Mouse (Mus musculus): ENCODE results near the gene Gm11733. TPM values are rescaled to one million over a fixed set of nuclear protein-coding genes. Genes with fewer than 3 reads are reported as not detected.

Gene Gm11733
- total and polyA plus RNA-seq, 3 experiments, result 0.06 TPM; not detected in 2

GRCm38 (mm10) chr11:117534912-117535311 is 50.7 kb downstream of the Gm11733 start:
- Histone ChIP-seq H3K9ac (ENCODE audit: control insufficient read depth, low read depth, low read length, poor library complexity, severe bottlenecking) (no peak overlapping the region), H3K79me2 (ENCODE audit: control insufficient read depth, insufficient read depth, low read length, poor library complexity) (no peaks in the 10 kb centered on the region), H3K4me3 (ENCODE audit: control insufficient read depth in 1 of 2, insufficient read depth in 1 of 2, low read depth in 2 of 2, low read length in 2 of 2) (no peak overlapping the region), H3K9me3 (replicated peaks; ENCODE audit: insufficient read depth, low read length) (no peaks in the 10 kb centered on the region), H3K27me3 (ENCODE audit: control insufficient read depth in 1 of 2, insufficient read depth in 2 of 2, low read length in 2 of 2) (peaks cover 0 to 6% of the 10 kb centered on the region in 2 experiments), H3K4me1 (ENCODE audit: control insufficient read depth in 1 of 2, insufficient read depth in 2 of 2, low read length in 2 of 2) (no peaks in the 10 kb centered on the region), H3K36me3 (ENCODE audit: control insufficient read depth in 1 of 2, insufficient read depth in 2 of 2, low read length in 2 of 2) (no peaks in the 10 kb centered on the region), H3K27ac (ENCODE audit: control insufficient read depth, low read depth, low read length) (no peak overlapping the region)
- DNase-seq (ENCODE audit: low read depth, low spot score), result no peak
- no peak for TF ChIP-seq MXI1 (IDR thresholded peaks at IDR 0.05; ENCODE audit: low read depth, low read length)
- no peak for TF ChIP-seq MAFK (IDR thresholded peaks at IDR 0.05; ENCODE audit: borderline replicate concordance, low read depth, low read length)
- TF ChIP-seq MAX (IDR thresholded peaks at IDR 0.05; ENCODE audit: low read length), result no peak
- TF ChIP-seq POLR2A (IDR thresholded peaks at IDR 0.05; ENCODE audit: control insufficient read depth in 1 of 2, insufficient read depth in 1 of 2, low read depth in 1 of 2, low read length in 2 of 2, poor library complexity in 1 of 2), result no peak
- TF ChIP-seq BHLHE40 (IDR thresholded peaks at IDR 0.05; ENCODE audit: borderline replicate concordance, low read depth, low read length), result no peak
- TF ChIP-seq NRF1 (IDR thresholded peaks at IDR 0.05; ENCODE audit: insufficient read depth, low read depth, low read length, poor library complexity, severe bottlenecking), result no peak
- no peak for TF ChIP-seq SIN3A (IDR thresholded peaks at IDR 0.05; ENCODE audit: low read length)

GRCm38 (mm10) chr11:117535491-117536304 is 51.5 kb downstream of the Gm11733 start:
- Histone ChIP-seq H3K4me1 (ENCODE audit: control insufficient read depth in 1 of 2, insufficient read depth in 2 of 2, low read length in 2 of 2) (no peaks in the 10 kb centered on the region), H3K4me3 (ENCODE audit: control insufficient read depth in 1 of 2, insufficient read depth in 1 of 2, low read depth in 2 of 2, low read length in 2 of 2) (no peak overlapping the region), H3K27me3 (ENCODE audit: control insufficient read depth in 1 of 2, insufficient read depth in 2 of 2, low read length in 2 of 2) (peaks cover 0 to 8% of the 10 kb centered on the region in 2 experiments), H3K79me2 (ENCODE audit: control insufficient read depth, insufficient read depth, low read length, poor library complexity) (no peaks in the 10 kb centered on the region), H3K27ac (ENCODE audit: control insufficient read depth, low read depth, low read length) (no peak overlapping the region), H3K36me3 (ENCODE audit: control insufficient read depth in 1 of 2, insufficient read depth in 2 of 2, low read length in 2 of 2) (no peaks in the 10 kb centered on the region), H3K9me3 (replicated peaks; ENCODE audit: insufficient read depth, low read length) (no peaks in the 10 kb centered on the region), H3K9ac (ENCODE audit: control insufficient read depth, low read depth, low read length, poor library complexity, severe bottlenecking) (no peak overlapping the region)
- no peak for DNase-seq (ENCODE audit: low read depth, low spot score)
- TF ChIP-seq MAZ (IDR thresholded peaks at IDR 0.05; ENCODE audit: low read depth, low read length), result no peak
- TF ChIP-seq E2F4 (IDR thresholded peaks at IDR 0.05; ENCODE audit: borderline replicate concordance, low read depth, low read length), result no peak
- TF ChIP-seq MAX (IDR thresholded peaks at IDR 0.05; ENCODE audit: low read length), result no peak
- TF ChIP-seq USF2 (IDR thresholded peaks at IDR 0.05; ENCODE audit: borderline replicate concordance in 1 of 2, insufficient read depth in 1 of 2, low read depth in 1 of 2, low read length in 2 of 2), result no peak
- TF ChIP-seq ELF1 (IDR thresholded peaks at IDR 0.05; ENCODE audit: low read depth, low read length), result no peak
- TF ChIP-seq GATA1 (IDR thresholded peaks at IDR 0.05; ENCODE audit: low read depth, low read length), result no peak
- TF ChIP-seq JUND (IDR thresholded peaks at IDR 0.05; ENCODE audit: low read depth, low read length), result no peak
- TF ChIP-seq ZKSCAN1 (IDR thresholded peaks at IDR 0.05; ENCODE audit: low read depth, low read length), result no peak
- TF ChIP-seq BHLHE40 (IDR thresholded peaks at IDR 0.05; ENCODE audit: borderline replicate concordance, low read depth, low read length), result no peak
- TF ChIP-seq ZNF384 (IDR thresholded peaks at IDR 0.05; ENCODE audit: low read depth, low read length), result no peak
- no peak for TF ChIP-seq POLR2AphosphoS2 (IDR thresholded peaks at IDR 0.05; ENCODE audit: low read length)
- no peak for TF ChIP-seq MXI1 (IDR thresholded peaks at IDR 0.05; ENCODE audit: low read depth, low read length)
- no peak for TF ChIP-seq HCFC1 (IDR thresholded peaks at IDR 0.05; ENCODE audit: low read depth, low read length)
- no peak for TF ChIP-seq USF1 (IDR thresholded peaks at IDR 0.05; ENCODE audit: low read depth, low read length)

All from MEL (cell line).